Mouse (Mus musculus) MEL (cell line): ENCODE data around the gene Ces2h. TPM values are rescaled to one million over a fixed set of nuclear protein-coding genes. Genes with fewer than 3 reads are reported as not detected.

Experiments used
- DNase-seq: peaks from one replicate; pipeline ENCODE4 v3.0.0; 2011; ENCODE audit warnings: low read depth, low spot score
- H3K27ac ChIP-seq: 2 replicates; pipeline ENCODE4 v1.5.1; 2012; ENCODE audit warnings: low read depth, mild to moderate bottlenecking, control low read depth, low read length, moderate library complexity; ENCODE audit not compliant: control insufficient read depth
- H3K27me3 ChIP-seq, 2 experiments: fragments of 150-350 bp in 1 of 2; sonication (generic) in 1 of 2; 2 replicates each; pipeline ENCODE4 v1.6.1; 2012; ENCODE audit warnings: low read length in 2 of 2, mild to moderate bottlenecking in 2 of 2, improper control_type of control experiment in 1 of 2, moderate library complexity in 1 of 2; ENCODE audit not compliant: insufficient read depth in 2 of 2, control insufficient read depth in 1 of 2
- H3K36me3 ChIP-seq, 2 experiments: 2 replicates each; pipeline ENCODE4 v1.6.1; 2012 to 2014; ENCODE audit warnings: low read length in 2 of 2, improper control_type of control experiment in 1 of 2, inconsistent platforms in 1 of 2, mild to moderate bottlenecking in 1 of 2; ENCODE audit not compliant: insufficient read depth in 2 of 2, control insufficient read depth in 1 of 2
- H3K4me1 ChIP-seq, 2 experiments: fragments of 150-350 bp in 1 of 2; sonication (generic) in 1 of 2; 2 replicates each; pipeline ENCODE4 v1.6.1; 2012; ENCODE audit warnings: low read length in 2 of 2, improper control_type of control experiment in 1 of 2, mild to moderate bottlenecking in 1 of 2; ENCODE audit not compliant: insufficient read depth in 2 of 2, control insufficient read depth in 1 of 2
- H3K4me3 ChIP-seq, 2 experiments: fragments of 150-350 bp in 1 of 2; sonication (generic) in 1 of 2; 2 replicates each; pipeline ENCODE4 v1.5.1; 2012; ENCODE audit warnings: low read depth in 2 of 2, low read length in 2 of 2, mild to moderate bottlenecking in 2 of 2, moderate library complexity in 2 of 2, control low read depth in 1 of 2, improper control_type of control experiment in 1 of 2; ENCODE audit not compliant: control insufficient read depth in 1 of 2, insufficient read depth in 1 of 2
- H3K79me2 ChIP-seq: 2 replicates; pipeline ENCODE4 v1.6.1; 2012; ENCODE audit warnings: mild to moderate bottlenecking, low read length, moderate library complexity; ENCODE audit not compliant: control insufficient read depth, poor library complexity, insufficient read depth
- H3K9ac ChIP-seq: 2 replicates; pipeline ENCODE4 v1.6.1; 2012; ENCODE audit warnings: low read depth, mild to moderate bottlenecking, control low read depth, low read length, moderate library complexity; ENCODE audit not compliant: control insufficient read depth, poor library complexity, severe bottlenecking
- H3K9me3 ChIP-seq: fragments of 150-350 bp; sonication (generic); replicated peaks from 2 replicates; pipeline ENCODE4 v1.6.1; 2012; ENCODE audit warnings: mild to moderate bottlenecking, low read length, improper control_type of control experiment, moderate library complexity; ENCODE audit not compliant: insufficient read depth
- CHD1 ChIP-seq: IDR thresholded peaks from 2 replicates; pipeline ENCODE4 v1.6.1; 2012; ENCODE audit warnings: low read depth, mild to moderate bottlenecking, inconsistent platforms, low read length, improper control_type of control experiment
- CHD2 ChIP-seq: IDR thresholded peaks from 2 replicates; pipeline ENCODE4 v1.6.1; 2011; ENCODE audit warnings: low read length, improper control_type of control experiment
- CTCF ChIP-seq, 3 experiments: IDR thresholded peaks in 2 of 3; conservative IDR thresholded peaks in 1 of 3; 2 replicates each; pipeline ENCODE4 v1.5.1; 2011 to 2012; ENCODE audit warnings: low read length in 3 of 3, low read depth in 2 of 3, mild to moderate bottlenecking in 2 of 3, improper control_type of control experiment in 1 of 3, inconsistent platforms in 1 of 3, mixed read lengths in 1 of 3, moderate library complexity in 1 of 3; ENCODE audit not compliant: control insufficient read depth in 1 of 3, insufficient read depth in 1 of 3, poor library complexity in 1 of 3, severe bottlenecking in 1 of 3
- E2F4 ChIP-seq: IDR thresholded peaks from 2 replicates; pipeline ENCODE4 v1.6.1; 2011; ENCODE audit warnings: low read depth, low read length, improper control_type of control experiment, borderline replicate concordance
- EP300 ChIP-seq, 2 experiments: IDR thresholded peaks; 2 replicates each; pipeline ENCODE4 v1.6.1; 2011; ENCODE audit warnings: improper control_type of control experiment in 2 of 2, low read length in 2 of 2, low read depth in 1 of 2, mild to moderate bottlenecking in 1 of 2
- ETS1 ChIP-seq: IDR thresholded peaks from 2 replicates; pipeline ENCODE4 v1.6.1; 2012; ENCODE audit warnings: low read depth, mild to moderate bottlenecking, inconsistent platforms, low read length, improper control_type of control experiment, moderate library complexity
- GABPA ChIP-seq: IDR thresholded peaks from 2 replicates; pipeline ENCODE4 v1.6.1; 2012; ENCODE audit warnings: low read depth, mild to moderate bottlenecking, inconsistent platforms, low read length, improper control_type of control experiment, moderate library complexity
- GATA1 ChIP-seq: IDR thresholded peaks from 2 replicates; pipeline ENCODE4 v1.6.1; 2011; ENCODE audit warnings: low read depth, low read length, improper control_type of control experiment
- KAT2A ChIP-seq: conservative IDR thresholded peaks from 2 replicates; pipeline ENCODE4 v1.6.1; 2012; ENCODE audit warnings: low read depth, low read length, improper control_type of control experiment, inconsistent platforms
- MAFK ChIP-seq: IDR thresholded peaks from 2 replicates; pipeline ENCODE4 v1.6.1; 2011; ENCODE audit warnings: low read depth, mild to moderate bottlenecking, low read length, improper control_type of control experiment, borderline replicate concordance
- MAZ ChIP-seq: IDR thresholded peaks from 2 replicates; pipeline ENCODE4 v1.6.1; 2012; ENCODE audit warnings: low read depth, mild to moderate bottlenecking, inconsistent platforms, low read length, improper control_type of control experiment
- MYB ChIP-seq: IDR thresholded peaks from 2 replicates; pipeline ENCODE4 v1.6.1; 2011; ENCODE audit warnings: mild to moderate bottlenecking, low read depth, low read length, improper control_type of control experiment
- MYC ChIP-seq: IDR thresholded peaks from 2 replicates; pipeline ENCODE4 v1.6.1; 2011; ENCODE audit warnings: low read depth, mild to moderate bottlenecking, low read length, improper control_type of control experiment, moderate library complexity
- NELFE ChIP-seq: IDR thresholded peaks from 2 replicates; pipeline ENCODE4 v1.6.1; 2011; ENCODE audit warnings: low read depth, low read length, improper control_type of control experiment
- NRF1 ChIP-seq: IDR thresholded peaks from 2 replicates; pipeline ENCODE4 v1.6.1; 2014; ENCODE audit warnings: low read depth, mild to moderate bottlenecking, inconsistent platforms, low read length, improper control_type of control experiment, moderate library complexity; ENCODE audit not compliant: poor library complexity, insufficient read depth, severe bottlenecking
- POLR2A ChIP-seq, 2 experiments: IDR thresholded peaks; 2 replicates each; pipeline ENCODE4 v1.6.1; 2011 to 2012; ENCODE audit warnings: low read length in 2 of 2, mild to moderate bottlenecking in 2 of 2, control low read depth in 1 of 2, improper control_type of control experiment in 1 of 2, low read depth in 1 of 2, moderate library complexity in 1 of 2; ENCODE audit not compliant: control insufficient read depth in 1 of 2, insufficient read depth in 1 of 2, poor library complexity in 1 of 2
- POLR2AphosphoS2 ChIP-seq: IDR thresholded peaks from 2 replicates; pipeline ENCODE4 v1.6.1; 2011; ENCODE audit warnings: low read length, improper control_type of control experiment
- RAD21 ChIP-seq: IDR thresholded peaks from 2 replicates; pipeline ENCODE4 v1.6.1; 2011; ENCODE audit warnings: mild to moderate bottlenecking, low read depth, low read length, improper control_type of control experiment
- RCOR1 ChIP-seq: IDR thresholded peaks from 2 replicates; pipeline ENCODE4 v1.6.1; 2012; ENCODE audit warnings: low read depth, mild to moderate bottlenecking, inconsistent platforms, low read length, improper control_type of control experiment
- SIN3A ChIP-seq: IDR thresholded peaks from 2 replicates; pipeline ENCODE4 v1.6.1; 2012; ENCODE audit warnings: low read length, improper control_type of control experiment, inconsistent platforms
- SMC3 ChIP-seq: IDR thresholded peaks from 2 replicates; pipeline ENCODE4 v1.6.1; 2011; ENCODE audit warnings: low read depth, low read length, improper control_type of control experiment
- TBP ChIP-seq: IDR thresholded peaks from 2 replicates; pipeline ENCODE4 v1.8.0; 2011; ENCODE audit warnings: low read depth, low read length, improper control_type of control experiment
- USF1 ChIP-seq: IDR thresholded peaks from 2 replicates; pipeline ENCODE4 v1.6.1; 2014; ENCODE audit warnings: low read depth, mild to moderate bottlenecking, inconsistent platforms, low read length, improper control_type of control experiment, moderate library complexity
- USF2 ChIP-seq, 2 experiments: IDR thresholded peaks; 2 replicates each; pipeline ENCODE4 v1.6.1; 2011 to 2012; ENCODE audit warnings: improper control_type of control experiment in 2 of 2, low read length in 2 of 2, borderline replicate concordance in 1 of 2, inconsistent platforms in 1 of 2, low read depth in 1 of 2, mild to moderate bottlenecking in 1 of 2; ENCODE audit not compliant: insufficient read depth in 1 of 2
- ZC3H11A ChIP-seq: IDR thresholded peaks from 2 replicates; pipeline ENCODE4 v1.6.1; 2012; ENCODE audit warnings: low read depth, mild to moderate bottlenecking, inconsistent platforms, low read length, improper control_type of control experiment
- ZKSCAN1 ChIP-seq: IDR thresholded peaks from 2 replicates; pipeline ENCODE4 v1.6.1; 2012; ENCODE audit warnings: low read depth, mild to moderate bottlenecking, inconsistent platforms, low read length, improper control_type of control experiment, moderate library complexity
- ZMIZ1 ChIP-seq: IDR thresholded peaks from 2 replicates; pipeline ENCODE4 v1.6.1; 2012; ENCODE audit warnings: low read depth, mild to moderate bottlenecking, inconsistent platforms, low read length, improper control_type of control experiment, moderate library complexity
- polyA plus RNA-seq, 2 experiments: library from polyadenylated mRNA; stranded (reverse) in 1 of 2; unstranded in 1 of 2; fragments of >175 nt in 1 of 2; fragments of >200 nt in 1 of 2; gene quantifications; 2 replicates each; pipeline versions ENCODE4 v1.2.1 to v1.2.4; 2012; ENCODE audit warnings: low replicate concordance in 2 of 2, low read depth in 1 of 2; ENCODE audit not compliant: insufficient read length in 2 of 2, insufficient read depth in 1 of 2, missing spikeins in 1 of 2
- total RNA-seq: library from RNA; depleted of rRNA; stranded (reverse); fragments of 300-350 nt; gene quantifications from 2 replicates; pipeline ENCODE4 v1.2.3, GENCODE M21; 2012

Ces2h gene
- total and polyA plus RNA-seq, 3 experiments = not detected

GRCm38 (mm10) chr8:104984126-104984525, 16.5 kb upstream of the Ces2h start:
- H3K4me3 ChIP-seq = no peak overlapping the region
- peaks cover 2 to 12% of the 10 kb centered on the region in 2 experiments for H3K27me3 ChIP-seq
- H3K4me1 ChIP-seq = no peaks in the 10 kb centered on the region
- no peaks in the 10 kb centered on the region for H3K79me2 ChIP-seq
- no peak overlapping the region for H3K27ac ChIP-seq
- no peak overlapping the region for H3K9ac ChIP-seq
- H3K9me3 ChIP-seq = no peaks in the 10 kb centered on the region
- TF ChIP-seq ZC3H11A (no peak), USF1 (no peak)
- DNase-seq = no peak
- no peaks in the 10 kb centered on the region for H3K36me3 ChIP-seq

DNA sequence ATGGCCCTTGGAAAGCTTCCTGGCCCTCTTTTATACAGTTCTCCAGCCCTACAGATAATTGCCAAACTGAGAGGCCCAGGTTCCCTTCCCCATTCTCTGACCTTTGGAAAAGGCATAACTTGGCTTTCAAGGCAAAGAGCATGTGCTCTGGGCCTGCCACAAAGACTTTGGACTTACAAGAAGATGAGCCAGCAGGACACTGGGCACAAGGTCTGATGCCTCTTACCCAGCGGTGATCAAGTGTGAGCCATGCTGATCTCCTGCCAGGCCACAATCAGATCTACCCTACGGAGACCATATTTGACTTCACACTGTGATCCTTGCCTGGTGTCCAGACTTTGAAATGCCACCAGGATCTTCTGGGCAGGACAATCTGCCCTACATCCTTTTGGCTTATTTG, 15.7 kb upstream of the Ces2h start:
- no peak overlapping the region for H3K27ac ChIP-seq
- no peak overlapping the region for H3K4me3 ChIP-seq
- no peaks in the 10 kb centered on the region for H3K4me1 ChIP-seq
- no peaks in the 10 kb centered on the region for H3K36me3 ChIP-seq
- no peak overlapping the region for H3K9ac ChIP-seq
- TF ChIP-seq MYB = no peak
- no peak for TF ChIP-seq SMC3
- TF ChIP-seq ZKSCAN1 = no peak
- no peak for TF ChIP-seq ZMIZ1
- TF ChIP-seq KAT2A = no peak
- no peak for TF ChIP-seq RAD21
- no peak for TF ChIP-seq TBP
- TF ChIP-seq ETS1 = no peak
- no peak for TF ChIP-seq MAFK
- no peak for TF ChIP-seq GABPA
- no peak for DNase-seq
- no peaks in the 10 kb centered on the region for H3K79me2 ChIP-seq
- H3K27me3 ChIP-seq = peaks cover 2 to 12% of the 10 kb centered on the region in 2 experiments
- no peaks in the 10 kb centered on the region for H3K9me3 ChIP-seq

GRCm38 (mm10) chr8:104998191-104998590, 2.5 kb upstream of the Ces2h start:
- Histone ChIP-seq H3K9me3 (no peaks in the 10 kb centered on the region), H3K27me3 (peaks cover 0 to 2% of the 10 kb centered on the region in 2 experiments; a peak in 2 of 4 replicates), H3K9ac (no peak overlapping the region), H3K36me3 (no peaks in the 10 kb centered on the region), H3K4me3 (no peak overlapping the region), H3K79me2 (no peaks in the 10 kb centered on the region), H3K27ac (no peak overlapping the region), H3K4me1 (no peaks in the 10 kb centered on the region)
- TF ChIP-seq E2F4 (no peak), EP300 (IDR thresholded peaks at IDR 0.05; ENCODE audit: low read depth in 1 of 2, low read length in 2 of 2) (no peak), NELFE (no peak), CHD2 (no peak), ZC3H11A (no peak), CHD1 (no peak), MYC (no peak), RCOR1 (no peak), CTCF (IDR thresholded peaks at IDR 0.05 in 2 of 3, conservative IDR thresholded peaks at IDR 0.05 in 1 of 3; ENCODE audit: control insufficient read depth in 1 of 3, insufficient read depth in 1 of 3, low read depth in 2 of 3, low read length in 3 of 3, poor library complexity in 1 of 3, severe bottlenecking in 1 of 3) (no peak), POLR2A (IDR thresholded peaks at IDR 0.05; ENCODE audit: control insufficient read depth in 1 of 2, insufficient read depth in 1 of 2, low read depth in 1 of 2, low read length in 2 of 2, poor library complexity in 1 of 2) (no peak), ZMIZ1 (no peak), MAZ (no peak), TBP (no peak), POLR2AphosphoS2 (no peak), GATA1 (no peak), USF2 (IDR thresholded peaks at IDR 0.05; ENCODE audit: borderline replicate concordance in 1 of 2, insufficient read depth in 1 of 2, low read depth in 1 of 2, low read length in 2 of 2) (no peak), SIN3A (no peak), NRF1 (no peak)
- DNase-seq = no peak
